ENCODE assay signal across 8 mouse cellular contexts in genomic region chr2:174438737-174439449, GRCm38 (mm10). TPM values are rescaled to one million over a fixed set of nuclear protein-coding genes. Genes with fewer than 3 reads are reported as not detected.
DNase-seq lines count a peak whose midpoint lies in the region; ATAC-seq and TF ChIP-seq lines count a peak whose summit lies in the region.

Gene Ctsz, minus strand, starts transcription at chr2:174439039.

- H3K4me2 ChIP-seq in forebrain, embryonic 15.5 days (replicated peaks), result peak within 1 kb of the TSS; percentile 71
- H3K4me2 ChIP-seq in lung, embryonic 14.5 days, result peak within 1 kb of the TSS; percentile 82
- H3K4me2 ChIP-seq in neural tube, embryonic 15.5 days, result peak within 1 kb of the TSS; percentile 81

- no peak for TF ChIP-seq CTCF in layer of hippocampus, adult 2 months (conservative IDR thresholded peaks at IDR 0.05)
- TF ChIP-seq CTCF in lung, embryonic 14.5 days (IDR thresholded peaks at IDR 0.05; ENCODE audit: low read depth), result no peak
- no peak for TF ChIP-seq CTCF in thymus, adult 2 months (IDR thresholded peaks at IDR 0.05; ENCODE audit: borderline replicate concordance, control insufficient read depth, extremely low read depth, insufficient read depth, low read length, poor library complexity)

- H3K27ac ChIP-seq in forebrain, embryonic 15.5 days (replicated peaks), result no peak within 1 kb of the TSS
- peak within 1 kb of the TSS; percentile 72 for H3K27ac ChIP-seq in layer of hippocampus, adult 2 months
- peak within 1 kb of the TSS; percentile 50; the same call in 1 of the 2 replicates for H3K27ac ChIP-seq in lung, embryonic 14.5 days (ENCODE audit: low read depth)
- H3K27ac ChIP-seq in neural tube, embryonic 15.5 days (replicated peaks), result no peak within 1 kb of the TSS; the same call in 1 of the 2 replicates
- peak within 1 kb of the TSS; percentile 49; the same call in 1 of the 2 replicates for H3K27ac ChIP-seq in thymus, adult 2 months (ENCODE audit: control insufficient read depth, insufficient read depth, low read length)

- intact Hi-C loops in heart, postnatal 36 days (cut with DNase I), result loop anchor here (2.0 kb wide), 1 partner anchor 34 kb away; the partner anchor contains the start of gene Prelid3b

- under 1% methylated on average over 38 of the region's 38 CpGs for WGBS in forebrain, embryonic 15.5 days
- under 1% methylated on average over 38 of the region's 38 CpGs for WGBS in lung, embryonic 14.5 days
- WGBS in neural tube, embryonic 15.5 days, result 1% methylated on average over 38 of the region's 38 CpGs
- WGBS in thymus, adult 2 months, result 2% methylated on average over 38 of the region's 38 CpGs

- H3K27me3 ChIP-seq in forebrain, embryonic 15.5 days, result no peaks in the 10 kb centered on the region
- no peaks in the 10 kb centered on the region for H3K27me3 ChIP-seq in lung, embryonic 14.5 days (ENCODE audit: insufficient read depth, low read length)
- no peaks in the 10 kb centered on the region for H3K27me3 ChIP-seq in neural tube, embryonic 15.5 days (replicated peaks)
- no peaks in the 10 kb centered on the region for H3K27me3 ChIP-seq in thymus, adult 2 months (ENCODE audit: control insufficient read depth, insufficient read depth, low read length)

- no peaks in the 10 kb centered on the region for H3K9me3 ChIP-seq in forebrain, embryonic 15.5 days
- H3K9me3 ChIP-seq in lung, embryonic 14.5 days (ENCODE audit: low read depth, low read length), result no peaks in the 10 kb centered on the region
- H3K9me3 ChIP-seq in neural tube, embryonic 15.5 days (replicated peaks), result no peaks in the 10 kb centered on the region

- TF ChIP-seq POLR2A in thymus, adult 2 months (IDR thresholded peaks at IDR 0.05; ENCODE audit: control insufficient read depth, extremely low read depth, insufficient read depth, low read length, poor library complexity), result peak; percentile 54; the same call in 1 of the 2 replicates

- H3K4me1 ChIP-seq in forebrain, embryonic 15.5 days, result peaks cover 20% of the 10 kb centered on the region
- peaks cover 26% of the 10 kb centered on the region for H3K4me1 ChIP-seq in lung, embryonic 14.5 days (ENCODE audit: insufficient read depth)
- H3K4me1 ChIP-seq in neural tube, embryonic 15.5 days, result peaks cover 20% of the 10 kb centered on the region
- H3K4me1 ChIP-seq in thymus, adult 2 months (replicated peaks; ENCODE audit: control insufficient read depth, insufficient read depth, low read length), result peaks cover 35% of the 10 kb centered on the region

- peak within 1 kb of the TSS; percentile 70 for H3K4me3 ChIP-seq in forebrain, embryonic 15.5 days
- H3K4me3 ChIP-seq in layer of hippocampus, adult 2 months, result peak within 1 kb of the TSS; percentile 63
- peak within 1 kb of the TSS; percentile 64 for H3K4me3 ChIP-seq in lung, embryonic 14.5 days (ENCODE audit: low read depth, low read length)
- peak within 1 kb of the TSS; percentile 52 for H3K4me3 ChIP-seq in neural tube, embryonic 15.5 days (replicated peaks)
- peak within 1 kb of the TSS; percentile 75 for H3K4me3 ChIP-seq in thymus, adult 2 months (ENCODE audit: control insufficient read depth, insufficient read depth, low read length)

- peak; percentile 65 for DNase-seq in ES-CJ7 (ENCODE audit: low read depth, low spot score)
- DNase-seq in cerebellum, adult 11 months, result peak; percentile 50
- DNase-seq in heart, postnatal 36 days, result peak; percentile 77 to 79
- peak in 1 of 2 experiments; percentile 31 for DNase-seq in layer of hippocampus, adult 2 months (ENCODE audit: low spot score in 2 of 2)
- peak; percentile 79 for DNase-seq in lung, embryonic 14.5 days
- peak; percentile 71 for DNase-seq in thymus, adult 2 months

- peak; percentile 74 for ATAC-seq in forebrain, embryonic 15.5 days (replicated peaks)
- peak; percentile 76 for ATAC-seq in lung, embryonic 14.5 days (ENCODE audit: insufficient read depth)
- peak; percentile 72 for ATAC-seq in neural tube, embryonic 15.5 days (ENCODE audit: low FRiP score)

- no peaks in the 10 kb centered on the region; the same call in 1 of the 2 replicates for H3K36me3 ChIP-seq in forebrain, embryonic 15.5 days
- H3K36me3 ChIP-seq in lung, embryonic 14.5 days (ENCODE audit: insufficient read depth), result peaks cover 8% of the 10 kb centered on the region; the same call in 1 of the 2 replicates
- H3K36me3 ChIP-seq in neural tube, embryonic 15.5 days, result no peaks in the 10 kb centered on the region
- no peaks in the 10 kb centered on the region for H3K36me3 ChIP-seq in thymus, adult 2 months (ENCODE audit: control insufficient read depth, insufficient read depth, low read length)

- peak within 1 kb of the TSS; percentile 62 for H3K9ac ChIP-seq in forebrain, embryonic 15.5 days (replicated peaks)
- peak within 1 kb of the TSS; percentile 65 for H3K9ac ChIP-seq in lung, embryonic 14.5 days
- peak within 1 kb of the TSS; percentile 45 for H3K9ac ChIP-seq in neural tube, embryonic 15.5 days (replicated peaks)

RNA-seq across cellular contexts. Expression of gene Ctsz, which starts in this region (rescaled TPM):
- polyA plus RNA-seq in forebrain, embryonic 15.5 days (2015; fragmentation: Nextera tagmentation; extraction: Ambion mirVana), result 75.1 and 78.9 TPM in 2 replicates
- total RNA-seq in heart, postnatal 36 days (2021), result 10 to 100 TPM; 33.9 to 36.0 TPM
- total RNA-seq in layer of hippocampus, adult 2 months (2021), result 10 to 100 TPM; 28.1 to 32.5 TPM
- polyA plus RNA-seq in lung, embryonic 14.5 days (2014; fragmentation: Nextera tagmentation; extraction: Ambion mirVana), result 172 and 179 TPM in 2 replicates
- 85.7 and 106 TPM in 2 replicates for polyA plus RNA-seq in neural tube, embryonic 15.5 days (2015; fragmentation: Nextera tagmentation; extraction: Ambion mirVana)
- polyA plus RNA-seq in thymus, adult 2 months (2012; rRNA removed), result 252 and 284 TPM in 2 replicates

Comparison
In these comparisons a context has a peak if more than half of its experiments do, and no peak if none do; other contexts are left out.
1. H3K27ac ChIP-seq: peak in layer of hippocampus, adult 2 months (single experiment), lung, embryonic 14.5 days (single experiment) and thymus, adult 2 months (single experiment); none in forebrain, embryonic 15.5 days (single experiment) and neural tube, embryonic 15.5 days (single experiment).
2. Peak in every context shown above with its lines, with median percentiles within 50 percentile points of each other: ATAC-seq, H3K4me2 ChIP-seq, H3K4me3 ChIP-seq and H3K9ac ChIP-seq.